Mouse (Mus musculus) E14TG2a.4 (cell line): ENCODE results near the gene Apba1.

Source experiments
- CTCF ChIP-seq: conservative IDR thresholded peaks from 2 replicates; pipeline ENCODE4 v1.5.1; 2014; ENCODE audit warnings: low read length
- NANOG ChIP-seq: IDR thresholded peaks from 2 replicates; pipeline ENCODE4 v1.6.1; 2014; ENCODE audit warnings: borderline replicate concordance, low read length, mixed read lengths
- POU5F1 ChIP-seq: IDR thresholded peaks from 2 replicates; pipeline ENCODE4 v1.6.1; 2014; ENCODE audit warnings: low read length, borderline replicate concordance

GRCm38 (mm10) chr19:23925541-23925940 is 166.9 kb downstream of the Apba1 start:
- no peak for TF ChIP-seq CTCF
- no peak for TF ChIP-seq NANOG
- no peak for TF ChIP-seq POU5F1
